Mouse (Mus musculus): ENCODE measurements at regions not wholly inside any gene's neighbourhood (a gene's known extent, or its start where the extent isn't known, plus 50 kb on each side); places are given as distances from the start of the nearest gene placed in this dataset.

DNA sequence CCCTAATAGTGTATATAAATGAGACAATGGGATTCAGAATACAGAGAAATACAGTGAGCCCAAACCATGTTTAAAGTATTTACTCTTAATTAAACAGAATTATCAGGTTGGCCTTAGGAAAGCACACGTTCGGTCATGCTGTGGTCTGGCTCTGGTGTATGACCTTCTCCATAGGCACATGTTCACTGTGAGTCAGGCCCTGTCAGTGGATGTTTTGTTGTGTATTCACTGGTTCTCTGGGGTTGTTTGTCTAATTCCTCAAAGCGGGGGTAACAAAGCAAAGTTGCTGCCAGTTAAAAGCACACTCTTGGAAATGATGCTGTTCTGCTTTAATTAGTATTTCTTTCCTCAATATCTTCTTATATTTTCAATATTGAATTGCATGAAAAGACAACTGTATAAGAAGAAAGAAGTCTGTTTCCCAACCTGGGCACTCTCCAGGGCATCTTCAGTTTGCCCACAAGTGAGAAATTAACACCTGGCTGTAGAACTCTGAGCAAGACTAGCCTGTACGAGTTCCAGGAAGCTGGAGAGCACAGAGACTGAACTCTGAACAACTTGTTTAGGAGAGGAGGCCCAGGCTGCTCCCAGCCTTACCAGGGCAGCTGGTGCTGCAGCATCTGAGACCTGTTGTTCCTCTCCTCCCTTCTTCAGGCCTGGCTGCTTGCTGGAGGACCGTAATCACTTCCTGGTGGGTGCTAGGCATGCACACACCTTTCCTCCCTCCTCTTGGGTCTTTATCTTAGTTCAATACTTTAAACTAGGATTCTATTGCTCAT lies 593.1 kb downstream of the Ttll7 start:
- TF ChIP-seq ZNF384 (IDR thresholded peaks at IDR 0.05; ENCODE audit: low read depth, low read length), result no peak
- TF ChIP-seq CHD1 (IDR thresholded peaks at IDR 0.05; ENCODE audit: low read depth, low read length), result no peak
- TF ChIP-seq CTCF (IDR thresholded peaks at IDR 0.05 in 2 of 3, conservative IDR thresholded peaks at IDR 0.05 in 1 of 3; ENCODE audit: control insufficient read depth in 1 of 3, insufficient read depth in 1 of 3, low read depth in 2 of 3, low read length in 3 of 3, poor library complexity in 1 of 3, severe bottlenecking in 1 of 3), result no peak
- no peak for TF ChIP-seq MAX (IDR thresholded peaks at IDR 0.05; ENCODE audit: low read length)
- no peak for TF ChIP-seq CHD2 (IDR thresholded peaks at IDR 0.05; ENCODE audit: low read length)
- TF ChIP-seq GATA1 (IDR thresholded peaks at IDR 0.05; ENCODE audit: low read depth, low read length), result no peak
- TF ChIP-seq ETS1 (IDR thresholded peaks at IDR 0.05; ENCODE audit: low read depth, low read length), result no peak
- TF ChIP-seq TAL1 (IDR thresholded peaks at IDR 0.05; ENCODE audit: low read length), result no peak
- no peak for TF ChIP-seq SMC3 (IDR thresholded peaks at IDR 0.05; ENCODE audit: low read depth, low read length)
- TF ChIP-seq POLR2A (IDR thresholded peaks at IDR 0.05; ENCODE audit: control insufficient read depth in 1 of 2, insufficient read depth in 1 of 2, low read depth in 1 of 2, low read length in 2 of 2, poor library complexity in 1 of 2), result no peak
- no peak for TF ChIP-seq JUND (IDR thresholded peaks at IDR 0.05; ENCODE audit: low read depth, low read length)
- no peak for TF ChIP-seq EP300 (IDR thresholded peaks at IDR 0.05; ENCODE audit: low read depth in 1 of 2, low read length in 2 of 2)

Measured in MEL (cell line).